Mouse (Mus musculus): ENCODE data around the gene Duoxa1. TPM values are rescaled to one million over a fixed set of nuclear protein-coding genes. Genes with fewer than 3 reads are reported as not detected.

Gene Duoxa1
- polyA plus RNA-seq, 1 experiment from 2014 or later: 11.4 TPM

Other genes with a start within 250 kb of the Duoxa1 start
- gene Spg11, start 195.3 kb downstream of the Duoxa1 start, polyA plus RNA-seq (2015; fragmentation: Nextera tagmentation; extraction: Ambion mirVana): 8.8 and 9.7 TPM in 2 replicates
- gene B2m, start 166.0 kb downstream of the Duoxa1 start, polyA plus RNA-seq (2015; fragmentation: Nextera tagmentation; extraction: Ambion mirVana): 368 and 395 TPM in 2 replicates
- gene Trim69, start 153.0 kb downstream of the Duoxa1 start, polyA plus RNA-seq (2015; fragmentation: Nextera tagmentation; extraction: Ambion mirVana): 0.12 TPM in 2 replicates
- not detected in 2 replicates for gene Patl2, start 127.5 kb downstream of the Duoxa1 start, polyA plus RNA-seq (2015; fragmentation: Nextera tagmentation; extraction: Ambion mirVana)
- not detected in 2 replicates for gene Terb2, start 127.5 kb downstream of the Duoxa1 start, polyA plus RNA-seq (2015; fragmentation: Nextera tagmentation; extraction: Ambion mirVana)
- gene Sord, start 79.0 kb downstream of the Duoxa1 start, polyA plus RNA-seq (2015; fragmentation: Nextera tagmentation; extraction: Ambion mirVana): 50.9 and 52.4 TPM in 2 replicates
- 1.6 and 2.6 TPM in 2 replicates for gene Duox2, start 15.3 kb downstream of the Duoxa1 start, polyA plus RNA-seq (2015; fragmentation: Nextera tagmentation; extraction: Ambion mirVana)
- gene Duoxa2, start 14.8 kb downstream of the Duoxa1 start, polyA plus RNA-seq (2015; fragmentation: Nextera tagmentation; extraction: Ambion mirVana): 3.4 and 6.1 TPM in 2 replicates
- 2.7 and 4.3 TPM in 2 replicates for gene Duox1, start 1.9 kb upstream of the Duoxa1 start, polyA plus RNA-seq (2015; fragmentation: Nextera tagmentation; extraction: Ambion mirVana)
- gene Shf, start 55.4 kb upstream of the Duoxa1 start, polyA plus RNA-seq (2015; fragmentation: Nextera tagmentation; extraction: Ambion mirVana): 1.1 and 2.5 TPM in 2 replicates
- gene Slc28a2, start 112.7 kb upstream of the Duoxa1 start, polyA plus RNA-seq (2015; fragmentation: Nextera tagmentation; extraction: Ambion mirVana): 16.7 and 17.7 TPM in 2 replicates
- 0.12 TPM in 1 of 2 replicates, not detected in the other for gene Gm14085, start 171.2 kb upstream of the Duoxa1 start, polyA plus RNA-seq (2015; fragmentation: Nextera tagmentation; extraction: Ambion mirVana)